Mouse (Mus musculus) testis, adult 2 months (tissue): Measurements from ENCODE around the gene Rev1. TPM values are rescaled to one million over a fixed set of nuclear protein-coding genes. Genes with fewer than 3 reads are reported as not detected.

Experiments
- H3K27ac ChIP-seq: fragments of 200-500 bp; 2 replicates; pipeline ENCODE4 v1.5.1; 2012; ENCODE audit warnings: low read depth, low read length; ENCODE audit not compliant: control insufficient read depth, insufficient read depth
- H3K27me3 ChIP-seq: fragments of 200-500 bp; 2 replicates; pipeline ENCODE4 v1.6.1; 2012; ENCODE audit warnings: mild to moderate bottlenecking, low read length, moderate library complexity; ENCODE audit not compliant: control insufficient read depth, insufficient read depth
- H3K36me3 ChIP-seq: fragments of 200-500 bp; 2 replicates; pipeline ENCODE4 v1.6.1; 2012; ENCODE audit warnings: mild to moderate bottlenecking, low read length; ENCODE audit not compliant: control insufficient read depth, insufficient read depth
- H3K4me1 ChIP-seq: fragments of 200-500 bp; 2 replicates; pipeline ENCODE4 v1.6.1; 2012; ENCODE audit warnings: low read length; ENCODE audit not compliant: control insufficient read depth, insufficient read depth
- H3K4me3 ChIP-seq: fragments of 200-500 bp; 2 replicates; pipeline ENCODE4 v1.5.1; 2012; ENCODE audit warnings: low read depth, mild to moderate bottlenecking, low read length, moderate library complexity, mixed read lengths; ENCODE audit not compliant: control insufficient read depth
- CTCF ChIP-seq: fragments of 200-500 bp; IDR thresholded peaks from 2 replicates; pipeline ENCODE4 v1.5.1; 2012; ENCODE audit warnings: low read depth, mild to moderate bottlenecking, inconsistent platforms, low read length, moderate library complexity; ENCODE audit not compliant: control insufficient read depth, insufficient read depth, insufficient replicate concordance
- POLR2A ChIP-seq: fragments of 200-500 bp; IDR thresholded peaks from 2 replicates; pipeline ENCODE4 v1.6.1; 2012; ENCODE audit warnings: low read depth, mild to moderate bottlenecking, inconsistent platforms, low read length, moderate library complexity; ENCODE audit not compliant: control insufficient read depth
- polyA plus RNA-seq: library from polyadenylated mRNA; depleted of rRNA; stranded (reverse); fragments of >200 nt; gene quantifications from 2 replicates; pipeline ENCODE4 v1.2.3, GENCODE M21; 2012

Rev1 gene
- polyA plus RNA-seq, 1 experiment, result 21.3 TPM

- no peaks in the 10 kb centered on the region for H3K4me1 ChIP-seq
- H3K27ac ChIP-seq, result no peak overlapping the region
- no peak for TF ChIP-seq CTCF
- TF ChIP-seq POLR2A, result no peak
- H3K36me3 ChIP-seq, result peaks cover 4% of the 10 kb centered on the region
- H3K4me3 ChIP-seq, result no peak overlapping the region
- no peaks in the 10 kb centered on the region for H3K27me3 ChIP-seq
These were observed 94.1 kb downstream of the Rev1 start for GRCm38 (mm10) chr1:38035521-38035920.

- peaks cover 3% of the 10 kb centered on the region for H3K36me3 ChIP-seq
- TF ChIP-seq POLR2A (no peak), CTCF (no peak)
- no peak overlapping the region for H3K4me3 ChIP-seq
- no peaks in the 10 kb centered on the region for H3K27me3 ChIP-seq
- no peaks in the 10 kb centered on the region for H3K4me1 ChIP-seq
- H3K27ac ChIP-seq, result no peak overlapping the region
These were observed 98.2 kb downstream of the Rev1 start for GRCm38 (mm10) chr1:38031391-38031790.

- no peak for TF ChIP-seq POLR2A
- no peak for TF ChIP-seq CTCF
- Histone ChIP-seq H3K4me3 (no peak overlapping the region), H3K4me1 (no peaks in the 10 kb centered on the region), H3K36me3 (peaks cover 1% of the 10 kb centered on the region; the same call in 1 of the 2 replicates), H3K27ac (no peak overlapping the region), H3K27me3 (no peaks in the 10 kb centered on the region)
These were observed 102.3 kb downstream of the Rev1 start for GRCm38 (mm10) chr1:38027301-38027700.

GRCm38 (mm10) chr1:38014551-38015203 is 114.9 kb downstream of the Rev1 start:
- Histone ChIP-seq H3K27me3 (no peaks in the 10 kb centered on the region), H3K4me1 (peaks cover 2% of the 10 kb centered on the region; the same call in 1 of the 2 replicates), H3K4me3 (no peak overlapping the region), H3K27ac (no peak overlapping the region), H3K36me3 (no peaks in the 10 kb centered on the region; the same call in 1 of the 2 replicates)
- no peak for TF ChIP-seq POLR2A
- TF ChIP-seq CTCF, result no peak

DNA sequence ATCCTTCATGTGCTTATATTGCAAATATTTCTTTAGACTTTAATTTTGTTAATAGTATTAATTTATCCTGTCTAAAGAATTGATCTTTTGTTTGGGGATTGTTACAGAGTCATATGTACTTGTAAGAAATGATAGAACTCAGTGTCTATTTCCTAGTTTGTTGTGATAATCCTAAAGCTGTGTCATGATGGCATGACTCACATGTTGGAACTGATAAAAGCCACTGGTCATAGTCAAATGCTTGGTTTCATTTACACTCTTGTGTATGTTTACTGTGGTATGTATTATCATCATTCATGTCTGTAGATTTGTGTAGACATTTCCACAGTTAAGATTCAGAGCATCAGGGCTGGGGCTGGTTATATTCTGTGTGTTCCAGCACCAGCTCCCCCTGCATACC is 117.1 kb downstream of the Rev1 start:
- TF ChIP-seq POLR2A, result no peak
- TF ChIP-seq CTCF, result no peak
- no peak overlapping the region for H3K27ac ChIP-seq
- H3K36me3 ChIP-seq, result no peaks in the 10 kb centered on the region
- peaks cover 2% of the 10 kb centered on the region; the same call in 1 of the 2 replicates for H3K4me1 ChIP-seq
- H3K4me3 ChIP-seq, result no peak overlapping the region
- no peaks in the 10 kb centered on the region for H3K27me3 ChIP-seq

- Histone ChIP-seq H3K27me3 (no peaks in the 10 kb centered on the region), H3K27ac (no peak overlapping the region), H3K4me3 (no peak overlapping the region), H3K36me3 (no peaks in the 10 kb centered on the region), H3K4me1 (peaks cover 2% of the 10 kb centered on the region; the same call in 1 of the 2 replicates)
- no peak for TF ChIP-seq POLR2A
- TF ChIP-seq CTCF, result no peak
These were observed 117.5 kb downstream of the Rev1 start for GRCm38 (mm10) chr1:38012104-38012503.

- H3K27me3 ChIP-seq, result no peaks in the 10 kb centered on the region
- peaks cover 2% of the 10 kb centered on the region; the same call in 1 of the 2 replicates for H3K4me1 ChIP-seq
- no peaks in the 10 kb centered on the region for H3K36me3 ChIP-seq
- TF ChIP-seq POLR2A, result no peak
- TF ChIP-seq CTCF, result no peak
- no peak overlapping the region for H3K27ac ChIP-seq
- no peak overlapping the region for H3K4me3 ChIP-seq
These were observed 118.0 kb downstream of the Rev1 start for GRCm38 (mm10) chr1:38011647-38012046.
